Mouse (Mus musculus): ENCODE measurements around the gene 4933402N03Rik.

- TF ChIP-seq POLR2A (IDR thresholded peaks at IDR 0.05; ENCODE audit: borderline replicate concordance, low read depth, low read length) (no peak), CTCF (IDR thresholded peaks at IDR 0.05; ENCODE audit: low read depth, low read length) (no peak)
Observed at GRCm38 (mm10) chr7:131153044-131153443, 6.9 kb upstream of the 4933402N03Rik start.

Measured in bone marrow macrophage, adult 2 months (primary cell).